Mouse (Mus musculus): ENCODE measurements around the gene Tmem239.

DNA sequence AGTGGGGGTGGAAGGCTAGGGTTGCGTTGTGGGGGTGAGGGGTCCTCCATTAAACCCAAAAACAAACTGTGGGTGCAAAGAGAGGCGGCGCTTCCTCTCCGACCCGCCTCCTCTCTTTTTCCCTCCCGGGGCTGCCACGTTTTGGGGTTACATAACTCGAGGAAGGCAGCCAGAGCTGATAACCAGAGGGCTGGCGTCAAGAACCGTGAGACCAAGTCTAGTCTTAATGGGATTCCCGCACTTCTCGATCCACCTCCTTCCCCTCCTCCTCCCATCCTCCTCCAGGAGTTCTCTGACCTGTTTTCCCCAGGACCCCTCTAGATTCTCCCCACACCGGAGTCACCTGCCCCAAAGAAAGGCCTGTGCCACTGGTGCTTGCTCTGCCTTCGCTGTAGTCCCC is 8.2 kb upstream of the Tmem239 start:
- TF ChIP-seq CTCF (IDR thresholded peaks at IDR 0.05; ENCODE audit: low read depth, low read length) (no peak), TAL1 (conservative IDR thresholded peaks at IDR 0.05; ENCODE audit: low read depth, low read length) (no peak)
